Mouse (Mus musculus): ENCODE measurements at regions not wholly inside any gene's neighbourhood (a gene's known extent, or its start where the extent isn't known, plus 50 kb on each side); places are given as distances from the start of the nearest gene placed in this dataset.

GRCm38 (mm10) chr6:101047195-101047594 lies 213.8 kb downstream of the Ppp4r2 start:
- no peak for DNase-seq (ENCODE audit: extremely low spot score, low read depth, low spot score)

DNA sequence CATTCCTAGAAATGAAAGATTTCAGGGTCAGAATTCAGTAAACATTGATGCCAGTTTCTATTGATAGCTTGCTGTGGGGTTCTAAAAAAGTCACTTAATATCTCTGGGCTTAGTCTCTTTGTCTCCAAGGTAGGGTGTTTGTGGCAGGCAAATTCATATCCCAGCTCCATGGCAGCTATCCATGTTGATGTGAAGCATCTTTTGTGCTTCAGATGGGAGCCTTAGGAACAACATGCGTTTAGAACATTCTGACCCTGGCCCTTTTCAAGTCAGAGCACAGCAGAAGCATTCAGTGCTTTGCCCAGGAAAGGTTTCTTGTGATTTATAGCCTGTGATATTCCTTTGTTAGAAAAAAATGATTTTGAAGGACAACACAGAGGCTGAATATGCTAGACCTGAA lies 215.0 kb downstream of the Ppp4r2 start:
- DNase-seq (ENCODE audit: extremely low spot score, low read depth, low spot score), result no peak

DNA sequence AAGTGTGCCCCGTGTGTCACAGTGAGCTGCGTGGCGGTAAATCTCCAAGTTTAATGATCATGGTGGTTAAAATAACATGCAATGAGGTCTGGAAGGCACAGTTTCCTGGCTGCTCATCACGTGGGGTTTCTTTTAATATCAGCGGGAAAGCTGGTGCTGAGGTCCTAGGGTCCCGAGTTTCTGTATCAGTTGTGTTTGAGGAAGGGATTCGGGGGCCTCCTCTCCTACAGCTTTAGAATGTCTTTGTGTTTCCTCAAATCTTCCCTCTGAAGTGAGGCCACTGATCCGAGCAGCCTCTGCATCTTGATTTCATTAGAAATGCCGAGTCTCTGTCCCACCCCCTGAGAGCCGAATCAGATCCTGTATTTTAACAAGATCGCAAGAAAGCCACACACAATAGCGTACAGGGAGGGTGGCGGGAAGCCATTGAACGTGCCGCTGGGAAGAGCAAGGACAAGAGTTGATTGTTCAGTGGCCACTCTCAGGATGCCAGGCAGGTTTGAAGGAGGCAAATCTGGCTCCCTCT lies 215.5 kb downstream of the Ppp4r2 start:
- no peak for DNase-seq (ENCODE audit: extremely low spot score, low read depth, low spot score)

DNA sequence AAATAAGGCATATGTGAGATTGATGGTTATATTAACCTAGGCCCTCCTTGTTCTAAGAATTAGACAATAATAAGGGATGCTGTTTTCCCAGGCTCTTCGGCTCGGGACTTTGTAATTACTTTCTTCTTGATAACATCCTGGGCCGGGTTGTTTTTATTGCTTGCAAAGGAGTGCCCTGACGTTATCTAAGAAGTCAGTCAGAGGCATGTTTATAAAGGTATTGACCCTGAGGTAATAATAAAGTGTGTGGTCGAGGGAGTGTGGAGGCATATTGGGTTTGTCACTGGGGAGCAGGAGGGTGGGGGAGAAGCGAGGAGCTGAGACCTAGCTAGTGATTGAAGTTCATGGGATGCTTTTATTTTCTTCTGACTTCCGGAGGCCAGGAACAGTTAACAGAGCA lies 221.5 kb downstream of the Ppp4r2 start:
- DNase-seq (ENCODE audit: extremely low spot score, low read depth, low spot score), result no peak

DNA sequence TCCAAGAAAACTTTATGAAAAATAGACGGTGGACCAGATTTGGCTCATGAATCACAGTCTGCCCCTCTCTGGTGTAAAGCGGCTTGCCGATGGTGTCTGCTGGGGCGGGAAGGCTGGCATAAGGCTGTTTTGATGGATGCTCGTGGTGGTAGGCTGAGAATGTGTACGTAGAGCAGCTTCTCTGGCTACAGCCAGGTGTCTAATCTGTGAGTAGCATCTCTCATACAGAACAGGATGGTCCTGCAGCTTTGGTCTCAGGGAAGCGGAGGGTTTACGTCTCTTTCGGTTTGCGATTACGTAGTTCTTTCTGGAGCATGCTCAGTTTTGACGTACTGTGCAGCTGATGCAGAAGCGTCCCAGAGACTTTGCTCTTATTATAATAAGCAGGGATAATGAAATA lies 222.9 kb downstream of the Ppp4r2 start:
- no peak for DNase-seq (ENCODE audit: extremely low spot score, low read depth, low spot score)

GRCm38 (mm10) chr6:101059058-101059457 lies 225.6 kb downstream of the Ppp4r2 start:
- no peak for DNase-seq (ENCODE audit: extremely low spot score, low read depth, low spot score)

- DNase-seq (ENCODE audit: extremely low spot score, low read depth, low spot score), result no peak
Measured at GRCm38 (mm10) chr6:101062186-101062585, 228.8 kb downstream of the Ppp4r2 start.

GRCm38 (mm10) chr6:101075753-101076516 lies 242.5 kb downstream of the Ppp4r2 start:
- DNase-seq (ENCODE audit: extremely low spot score, low read depth, low spot score), result no peak

DNA sequence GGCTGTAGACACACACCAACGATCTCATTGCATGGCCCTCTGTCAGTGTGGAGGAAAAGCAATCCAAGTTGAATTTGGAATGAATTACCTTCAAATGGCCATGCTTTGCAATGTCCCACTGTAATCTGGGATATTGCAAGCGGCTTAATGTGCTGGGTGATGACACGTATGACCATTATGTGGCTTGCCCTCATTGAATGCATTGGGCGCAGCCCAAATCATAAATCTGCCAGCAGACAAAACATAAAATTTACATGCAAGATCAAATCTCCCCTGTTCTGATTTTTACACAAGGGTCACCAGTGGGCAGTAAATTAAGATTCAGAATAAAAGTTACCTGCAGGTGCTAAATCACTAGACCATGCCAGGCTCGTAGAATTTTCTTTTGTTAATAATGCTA lies 244.9 kb downstream of the Ppp4r2 start:
- DNase-seq (ENCODE audit: extremely low spot score, low read depth, low spot score), result no peak

- no peak for DNase-seq (ENCODE audit: extremely low spot score, low read depth, low spot score)
Measured at GRCm38 (mm10) chr6:101083676-101084075, 250.3 kb downstream of the Ppp4r2 start.

DNA sequence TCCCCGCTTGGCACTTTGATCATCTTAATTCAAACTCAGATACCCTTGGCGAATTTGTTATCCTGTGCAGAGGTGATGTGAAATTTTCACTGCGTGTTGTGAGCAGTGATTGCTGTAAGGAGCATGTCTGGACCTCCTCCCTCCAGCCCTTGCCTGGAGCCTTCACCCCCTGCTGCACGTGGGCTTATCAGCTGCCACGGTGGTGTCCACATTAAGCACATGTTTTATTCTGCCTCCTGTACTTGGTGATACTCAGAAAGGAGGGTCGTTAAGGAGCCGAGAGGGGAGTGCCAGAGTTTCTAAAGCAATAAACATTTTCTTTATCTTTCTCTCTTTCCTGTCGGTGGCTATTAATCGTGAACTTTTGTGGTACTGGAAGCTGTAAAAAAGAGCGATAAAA lies 258.8 kb downstream of the Ppp4r2 start:
- DNase-seq (ENCODE audit: extremely low spot score, low read depth, low spot score), result no peak

Data from hindlimb bud, embryonic 11.5 days (tissue).